ENCODE assay signal across 9 mouse cellular contexts in the genomic region with DNA sequence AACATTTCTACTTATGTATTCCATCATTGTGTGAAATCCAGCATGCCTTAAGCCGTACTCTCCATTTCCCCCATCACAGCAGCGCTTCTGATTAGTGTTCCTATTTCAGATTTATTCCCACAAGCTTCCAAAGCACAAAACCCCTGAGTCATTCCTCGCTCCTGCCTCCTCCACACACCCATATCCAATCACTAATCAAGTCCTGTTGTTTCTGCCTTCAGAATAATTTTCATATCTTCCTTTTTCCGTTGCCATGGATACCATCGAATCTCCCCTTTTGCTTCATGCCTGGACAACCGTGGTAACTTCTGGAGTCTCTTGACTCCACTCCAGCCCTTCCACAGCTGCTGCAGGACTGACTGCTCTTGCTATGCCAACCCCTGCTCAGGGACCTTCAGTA.
DNase-seq lines count a peak whose midpoint lies in the region; ATAC-seq lines count a peak whose summit lies in the region.
"Had no signal": no experiment of that assay in that cellular context is flagged by ENCODE, and none has a peak within 500 bp of the region (broad histone marks: within the 10 kb centered on the region; RNA-seq: fewer than 3 reads in every experiment).

No protein-coding gene starts in this region.

- peak; percentile 16 to 17 for DNase-seq in cerebellum, postnatal 10 days
- DNase-seq in ovary, adult 18-20 months (ENCODE audit: low spot score) = peak; percentile 15
- DNase-seq in ovary, postnatal 36 days (ENCODE audit: low spot score) = no peak
- DNase-seq in layer of hippocampus, postnatal 36 days = peak; percentile 46 to 54
- peak; percentile 62 to 64 for DNase-seq in right cerebral cortex, postnatal 36 days (ENCODE audit: low spot score in 2 of 2)
- DNase-seq in thymus, postnatal 36 days = no peak
- DNase-seq: lung, adult 2 months had no signal

- ATAC-seq in cerebellum, adult (ENCODE audit: insufficient number of reproducible peaks, low FRiP score, low TSS enrichment) = no peak
- no peak for ATAC-seq in erythroblast, adult 5-6 weeks (replicated peaks; ENCODE audit: low FRiP score, poor library complexity, severe bottlenecking)

Comparison
In these comparisons a context has a peak if more than half of its experiments do, and no peak if none do; other contexts are left out.
1. DNase-seq: peak in cerebellum, postnatal 10 days (2 of 2), ovary, adult 18-20 months (single experiment), layer of hippocampus, postnatal 36 days (2 of 2) and right cerebral cortex, postnatal 36 days (2 of 2); none in ovary, postnatal 36 days (single experiment) and thymus, postnatal 36 days (0 of 2).